Mouse (Mus musculus) olfactory bulb, adult 2 months (tissue): ENCODE measurements around the gene Lrrc27. TPM values are rescaled to one million over a fixed set of nuclear protein-coding genes. Genes with fewer than 3 reads are reported as not detected.
A peak's percentile ranks its signal among the peaks of the same experiment; 100 is the strongest.

Experiments
- H3K27ac ChIP-seq: fragments of 200-500 bp; 2 replicates; pipeline ENCODE4 v1.5.1; 2012; ENCODE audit warnings: low read depth, low read length; ENCODE audit not compliant: insufficient read depth
- H3K4me1 ChIP-seq: fragments of 200-500 bp; 2 replicates; pipeline ENCODE4 v1.6.1; 2012; ENCODE audit warnings: low read length; ENCODE audit not compliant: control insufficient read depth, insufficient read depth
- H3K4me3 ChIP-seq: fragments of 200-500 bp; 2 replicates; pipeline ENCODE4 v1.5.1; 2012; ENCODE audit warnings: mild to moderate bottlenecking, low read depth, low read length, moderate library complexity; ENCODE audit not compliant: insufficient read depth
- CTCF ChIP-seq: fragments of 200-500 bp; IDR thresholded peaks from 2 replicates; pipeline ENCODE4 v1.5.1; 2012; ENCODE audit warnings: low read depth, mild to moderate bottlenecking, low read length, moderate library complexity; ENCODE audit not compliant: insufficient read depth
- POLR2A ChIP-seq: fragments of 200-500 bp; IDR thresholded peaks from 2 replicates; pipeline ENCODE4 v1.6.1; 2012; ENCODE audit warnings: mild to moderate bottlenecking, low read depth, low read length, moderate library complexity; ENCODE audit not compliant: insufficient read depth
- WGBS: fragments of 180-500 bp; shearing (Covaris S2); methylation state at CpG from one replicate; pipeline ENCODE4 v1.1.7; 2018; 5-methylcytosine and 5-hydroxymethylcytosine counted together
- polyA plus RNA-seq: library from polyadenylated mRNA; stranded (reverse); fragments of >200 nt; gene quantifications from 2 replicates; pipeline ENCODE4 v1.2.4, GENCODE M21; 2012; ENCODE audit warnings: low replicate concordance; ENCODE audit not compliant: missing spikeins, insufficient read depth, insufficient read length

Lrrc27 gene
- polyA plus RNA-seq, 1 experiment: not detected

DNA sequence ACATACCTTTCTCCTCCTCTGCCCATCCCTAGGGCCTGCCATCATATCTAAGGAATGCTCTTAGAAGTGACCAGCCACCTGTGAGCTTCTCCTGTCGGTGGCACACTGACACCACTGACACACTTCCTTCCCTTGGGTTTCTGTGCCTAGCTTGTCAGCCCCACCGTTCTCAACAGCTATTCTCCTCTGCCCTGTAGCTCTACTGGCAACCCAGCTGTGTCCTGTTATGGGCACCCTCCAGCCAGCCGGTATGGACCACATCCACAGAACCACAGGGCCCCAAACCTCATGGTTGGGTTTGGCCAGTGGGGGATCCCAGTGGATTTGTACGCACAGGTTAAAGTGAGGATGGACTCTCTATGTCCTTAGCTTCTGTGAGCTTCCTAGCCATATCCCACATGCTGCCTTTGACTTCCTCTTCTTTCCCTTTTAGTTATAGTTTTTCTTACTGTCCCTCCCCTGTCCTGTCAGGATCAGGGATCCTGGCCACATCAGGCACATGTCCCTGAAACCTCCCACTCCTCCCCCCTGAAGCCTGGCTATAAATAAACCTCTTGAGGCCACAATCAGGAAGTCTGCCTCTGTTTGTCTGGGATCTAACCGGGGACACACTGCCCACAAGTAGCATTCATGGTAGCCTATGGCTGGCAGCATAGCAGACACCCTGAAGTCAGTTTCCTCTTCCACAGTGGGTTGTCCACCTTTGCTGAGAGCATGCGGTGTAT lies 15.8 kb downstream of the Lrrc27 start:
- H3K4me3 ChIP-seq: no peak overlapping the region
- no peak overlapping the region for H3K27ac ChIP-seq
- H3K4me1 ChIP-seq: peaks cover 7% of the 10 kb centered on the region
- no peak for TF ChIP-seq CTCF
- no peak for TF ChIP-seq POLR2A
- 85% methylated on average over 6 of the region's 6 CpGs for WGBS

DNA sequence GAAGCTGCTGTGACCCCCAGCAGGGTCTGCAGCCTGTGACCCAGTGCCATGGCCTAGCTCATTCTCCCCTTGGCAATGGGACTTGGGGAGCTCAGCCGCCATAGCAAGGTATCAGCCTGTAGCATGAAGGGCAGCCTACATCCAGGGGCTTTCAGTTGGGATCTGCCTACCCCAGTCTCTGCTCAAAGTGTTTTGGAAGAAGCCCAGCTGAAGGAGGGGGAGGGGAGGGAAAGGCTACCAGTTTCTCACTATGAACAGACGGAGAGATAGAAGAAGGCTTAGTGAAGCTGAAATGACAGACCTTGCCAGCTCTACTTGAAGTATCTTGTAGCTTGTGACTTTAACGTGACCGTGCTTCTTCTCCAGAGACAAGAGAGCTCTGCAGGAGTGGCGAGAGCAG lies 17.0 kb downstream of the Lrrc27 start:
- WGBS: 88% methylated on average over 5 of the region's 5 CpGs
- H3K4me1 ChIP-seq: peaks cover 10% of the 10 kb centered on the region
- H3K27ac ChIP-seq: no peak overlapping the region
- no peak overlapping the region for H3K4me3 ChIP-seq
- TF ChIP-seq POLR2A (no peak), CTCF (no peak)

DNA sequence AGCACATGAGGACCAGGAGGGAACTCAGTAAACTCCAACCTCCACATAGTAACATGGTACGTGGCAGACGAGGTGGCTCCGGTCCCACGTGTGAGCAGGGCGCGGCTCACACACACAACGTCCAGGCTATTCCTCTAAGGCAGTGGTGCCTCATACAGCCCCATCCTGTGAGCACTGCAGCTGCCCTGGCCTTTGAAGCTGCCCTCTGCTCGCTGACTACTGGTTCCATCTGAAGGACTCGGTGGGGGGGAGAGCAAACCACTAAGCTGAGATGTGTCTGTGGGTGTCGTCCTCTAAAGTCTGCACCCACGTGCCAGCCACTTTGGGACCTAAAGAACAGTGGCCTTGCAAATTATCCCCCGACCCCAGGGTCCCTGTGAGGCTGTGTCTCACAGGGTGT lies 17.5 kb downstream of the Lrrc27 start:
- H3K4me1 ChIP-seq: peaks cover 10% of the 10 kb centered on the region
- H3K27ac ChIP-seq: no peak overlapping the region
- TF ChIP-seq CTCF: no peak
- no peak for TF ChIP-seq POLR2A
- no peak overlapping the region for H3K4me3 ChIP-seq
- 85% methylated on average over 12 of the region's 12 CpGs for WGBS

DNA sequence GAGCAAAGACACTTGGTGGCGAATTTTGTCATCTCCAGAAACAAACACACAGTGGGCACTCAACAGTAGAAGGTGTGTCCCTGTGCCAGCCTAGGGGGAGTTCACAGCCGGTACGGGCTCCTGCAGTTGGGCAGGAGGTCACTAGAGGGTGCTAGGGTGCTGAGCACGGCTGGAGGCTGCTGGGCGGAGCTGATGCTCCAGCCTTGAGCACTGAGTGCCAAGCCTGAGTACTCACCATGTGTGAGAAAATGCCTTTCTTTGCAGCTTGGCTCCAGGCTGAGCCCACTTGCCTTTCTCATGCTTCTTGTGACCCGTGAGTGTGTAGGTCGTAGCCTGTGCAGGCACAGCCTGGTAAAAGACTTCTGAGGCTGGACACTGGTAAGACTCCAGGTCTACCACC lies 20.9 kb downstream of the Lrrc27 start:
- H3K4me3 ChIP-seq: no peak overlapping the region
- H3K4me1 ChIP-seq: peaks cover 10% of the 10 kb centered on the region
- peak; percentile 91 for TF ChIP-seq CTCF
- no peak for TF ChIP-seq POLR2A
- H3K27ac ChIP-seq: no peak overlapping the region
- WGBS: 3% methylated on average over 7 of the region's 7 CpGs

DNA sequence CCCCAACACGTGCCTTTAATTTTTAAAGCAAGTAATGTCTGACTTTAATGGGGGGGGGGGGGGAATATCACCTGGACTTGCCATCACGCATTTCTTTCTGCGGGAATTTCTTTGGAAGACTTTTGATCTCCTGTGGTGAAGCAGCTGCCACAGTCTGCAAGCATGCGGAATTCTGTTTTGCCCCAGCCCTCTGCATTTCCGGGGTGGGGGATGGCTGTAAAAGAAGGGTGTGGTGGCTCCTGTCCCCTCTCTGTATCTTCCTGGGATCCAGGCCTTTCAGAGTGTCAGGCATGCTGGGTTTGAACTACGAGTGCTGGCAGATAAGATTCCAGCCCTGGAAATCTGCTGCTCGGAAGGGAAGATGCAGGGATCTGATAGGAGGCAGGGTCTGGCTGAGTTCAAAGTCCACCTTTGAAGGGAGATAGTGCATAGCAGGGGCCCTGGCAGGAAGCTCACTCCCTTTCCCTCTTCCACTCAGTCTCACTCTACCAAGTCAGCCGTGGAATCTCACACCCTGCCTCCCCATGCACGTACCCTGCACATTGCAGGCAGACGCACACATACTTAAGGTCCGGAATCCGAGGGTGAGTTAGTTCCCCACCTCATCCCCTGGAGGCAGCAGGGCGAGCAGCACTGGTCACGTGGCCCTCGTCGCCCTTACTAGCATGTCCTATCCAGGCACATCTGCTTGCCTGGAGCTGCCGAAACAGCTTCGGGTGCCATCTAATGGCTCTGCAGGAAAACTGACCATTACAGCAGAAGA lies 21.8 kb downstream of the Lrrc27 start:
- Histone ChIP-seq H3K4me1 (peaks cover 10% of the 10 kb centered on the region), H3K4me3 (no peak overlapping the region), H3K27ac (no peak overlapping the region)
- TF ChIP-seq CTCF (no peak), POLR2A (no peak)
- WGBS: 45% methylated on average over 18 of the region's 18 CpGs

DNA sequence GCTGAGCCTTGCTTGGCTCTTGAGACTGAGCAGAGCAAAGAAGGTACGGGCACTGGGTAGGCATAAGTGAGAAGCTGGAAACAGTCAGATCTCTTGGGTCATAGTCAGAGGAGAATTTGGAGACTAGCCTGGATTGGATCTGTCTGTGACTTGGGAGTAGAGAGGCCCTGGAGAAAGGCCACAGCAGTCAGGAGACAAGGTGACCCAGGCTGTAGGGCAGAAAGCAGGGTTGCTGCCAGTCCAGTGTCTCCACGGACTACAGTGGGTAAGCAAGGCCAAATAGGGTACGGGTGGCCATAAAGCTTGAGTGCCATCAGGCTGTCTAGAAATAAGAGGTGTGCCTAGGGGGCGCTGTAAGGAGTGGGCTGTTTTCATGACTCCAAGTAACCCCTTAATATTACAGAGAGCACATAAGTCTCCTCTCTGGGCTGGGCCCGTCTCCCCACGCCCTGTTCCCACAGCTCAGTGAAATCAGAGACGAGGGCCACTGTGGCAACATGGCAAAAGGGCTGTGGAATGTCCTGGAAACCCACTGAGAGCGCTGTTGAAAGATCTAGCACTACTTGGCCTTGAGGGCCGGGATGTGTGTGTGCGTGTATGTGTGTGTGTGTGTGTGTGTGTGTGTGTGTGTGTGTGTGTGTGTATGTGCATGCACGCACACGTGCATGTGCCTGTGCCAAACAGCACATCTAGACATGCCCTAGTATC lies 23.0 kb downstream of the Lrrc27 start:
- H3K27ac ChIP-seq: no peak overlapping the region
- H3K4me1 ChIP-seq: peaks cover 10% of the 10 kb centered on the region
- no peak for TF ChIP-seq POLR2A
- TF ChIP-seq CTCF: no peak
- 83% methylated on average over 12 of the region's 12 CpGs for WGBS
- no peak overlapping the region for H3K4me3 ChIP-seq

DNA sequence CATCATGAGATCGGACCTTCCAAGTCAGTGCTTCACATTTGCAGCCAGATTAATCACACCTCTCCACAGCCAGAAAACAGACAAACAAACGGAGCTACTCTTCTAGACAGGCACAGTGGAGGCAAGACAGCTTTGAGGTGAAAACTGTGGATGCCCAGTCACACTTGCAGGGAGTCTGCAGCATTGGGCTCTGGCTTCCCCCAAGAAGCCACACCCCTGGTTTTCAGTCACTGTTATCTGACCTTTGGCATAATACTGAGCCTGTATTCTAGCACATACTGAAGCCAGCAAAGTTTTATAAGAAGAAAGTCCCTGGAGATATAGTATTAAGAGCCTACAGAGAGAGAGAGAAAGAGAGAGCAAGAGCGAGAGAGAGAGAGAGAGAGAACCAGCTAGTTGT lies 26.6 kb downstream of the Lrrc27 start:
- H3K4me1 ChIP-seq: peaks cover 5% of the 10 kb centered on the region
- 77% methylated on average over 3 of the region's 3 CpGs for WGBS
- no peak overlapping the region for H3K27ac ChIP-seq
- H3K4me3 ChIP-seq: no peak overlapping the region
- TF ChIP-seq CTCF: no peak
- no peak for TF ChIP-seq POLR2A

DNA sequence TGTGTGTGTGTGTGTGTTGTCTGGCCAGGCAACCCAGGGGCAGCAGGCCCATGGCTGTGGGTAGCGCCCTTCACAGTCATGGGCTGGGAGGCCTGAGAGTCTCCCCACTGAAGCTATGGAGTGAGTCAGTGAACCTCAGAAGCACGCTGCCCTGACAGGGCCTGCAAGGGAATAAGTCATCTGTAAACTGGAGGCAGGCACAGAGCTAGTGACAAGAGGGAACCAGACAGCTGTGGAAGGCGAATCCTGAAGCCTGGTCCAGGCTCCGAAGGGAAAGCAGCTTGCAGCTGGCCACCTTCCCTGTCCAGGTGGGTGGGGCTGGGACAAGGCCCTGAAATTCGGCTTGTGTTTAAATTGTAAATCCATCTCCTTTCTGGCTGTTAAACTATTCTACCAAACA lies 33.3 kb downstream of the Lrrc27 start:
- no peak overlapping the region for H3K4me3 ChIP-seq
- peaks cover 45% of the 10 kb centered on the region for H3K4me1 ChIP-seq
- 61% methylated on average over 5 of the region's 5 CpGs for WGBS
- peak overlapping the region; percentile 31; the same call in 1 of the 2 replicates for H3K27ac ChIP-seq
- TF ChIP-seq POLR2A: no peak
- no peak for TF ChIP-seq CTCF
